Mouse (Mus musculus): ENCODE measurements around the gene Col1a1. TPM values are rescaled to one million over a fixed set of nuclear protein-coding genes. Genes with fewer than 3 reads are reported as not detected.
"Not testable (repeated sequence)": the region's sequence is repeated elsewhere in the genome, so short reads cannot be mapped to it uniquely, and the experiment has no call there.

Col1a1 gene
- total and polyA plus RNA-seq, 2 experiments from 2014 or later, result 43.3 to 177 TPM

DNA sequence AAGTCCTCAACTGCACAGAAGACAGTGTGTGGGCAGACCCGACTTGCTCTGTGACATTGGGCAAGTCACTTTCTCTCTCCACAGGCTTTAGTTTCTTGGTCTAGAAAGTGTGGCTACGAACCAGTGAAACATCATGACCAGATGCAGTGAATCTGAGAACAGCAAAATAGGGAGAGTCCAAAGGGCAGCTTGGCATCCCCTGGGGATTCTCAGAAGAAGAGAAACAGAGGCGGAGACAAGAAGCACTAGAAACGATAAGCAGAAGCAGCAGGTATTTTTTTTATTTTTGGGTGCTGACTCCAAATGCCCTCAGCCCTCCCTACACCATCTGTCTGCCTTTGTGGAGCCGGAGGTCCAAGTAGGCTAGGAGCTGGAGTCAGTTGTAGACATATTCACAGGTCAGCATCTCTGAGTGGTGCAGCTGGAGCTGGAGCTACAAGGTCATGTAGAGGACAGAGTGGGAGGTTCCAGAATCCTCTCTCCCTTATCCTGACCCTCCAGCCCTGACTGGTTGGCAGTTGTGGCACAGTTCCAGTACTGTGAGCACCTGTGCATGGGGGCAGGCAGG, 26.6 kb downstream of the Col1a1 start:
- Histone ChIP-seq H3K4me3 (ENCODE audit: low read depth, low read length) (no peak overlapping the region), H3K4me1 (ENCODE audit: insufficient read depth) (no peaks in the 10 kb centered on the region), H3K4me2 (ENCODE audit: low read depth) (no peak overlapping the region), H3K36me3 (ENCODE audit: insufficient read depth) (no peaks in the 10 kb centered on the region), H3K9me3 (ENCODE audit: low read length) (no peaks in the 10 kb centered on the region), H3K9ac (no peak overlapping the region), H3K27me3 (ENCODE audit: insufficient read depth, low read length) (no peaks in the 10 kb centered on the region), H3K27ac (ENCODE audit: low read depth, low read length) (no peak overlapping the region)
- WGBS, result 74% methylated on average over 5 of the region's 5 CpGs
- TF ChIP-seq CTCF (IDR thresholded peaks at IDR 0.05; ENCODE audit: low read depth), result no peak
- DNase-seq, result no peak
- no peak for ATAC-seq

DNA sequence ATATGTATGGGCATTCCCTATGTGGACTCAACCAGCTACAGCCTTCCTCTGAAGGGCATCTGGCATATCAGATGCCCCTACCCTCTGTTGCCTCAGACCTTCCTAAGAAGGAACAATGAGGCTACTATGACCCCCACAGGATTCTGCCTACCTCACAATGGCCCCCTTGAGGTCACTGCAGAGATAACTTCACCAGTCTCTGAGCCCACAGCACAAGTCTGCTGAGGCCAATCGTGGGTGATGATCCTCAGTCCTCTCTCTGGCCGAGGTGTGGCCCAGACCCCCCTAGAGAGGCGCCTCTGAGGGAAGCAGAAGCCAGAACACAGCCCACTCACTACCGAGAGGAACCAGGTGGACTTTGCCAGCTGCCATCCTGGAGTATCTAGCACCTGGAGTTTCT, 31.4 kb downstream of the Col1a1 start, which contains the start of gene Hils1:
Hils1 (plus strand) TSS at position 175 of the 400 bp plus-strand sequence.
- 0 out of 2 replicates have a peak, but pooled peaks have one; percentile 6 for TF ChIP-seq CTCF (IDR thresholded peaks at IDR 0.05; ENCODE audit: low read depth)
- Histone ChIP-seq H3K9ac (no peak within 1 kb of the TSS), H3K9me3 (ENCODE audit: low read length) (no peaks in the 10 kb centered on the region), H3K36me3 (ENCODE audit: insufficient read depth) (no peaks in the 10 kb centered on the region), H3K4me2 (ENCODE audit: low read depth) (no peak within 1 kb of the TSS), H3K27me3 (ENCODE audit: insufficient read depth, low read length) (no peaks in the 10 kb centered on the region), H3K4me1 (ENCODE audit: insufficient read depth) (no peaks in the 10 kb centered on the region), H3K4me3 (ENCODE audit: low read depth, low read length) (no peak within 1 kb of the TSS), H3K27ac (ENCODE audit: low read depth, low read length) (no peak within 1 kb of the TSS)
- 49% methylated on average over 4 of the region's 4 CpGs for WGBS
- DNase-seq, result no peak
- ATAC-seq, result no peak

DNA sequence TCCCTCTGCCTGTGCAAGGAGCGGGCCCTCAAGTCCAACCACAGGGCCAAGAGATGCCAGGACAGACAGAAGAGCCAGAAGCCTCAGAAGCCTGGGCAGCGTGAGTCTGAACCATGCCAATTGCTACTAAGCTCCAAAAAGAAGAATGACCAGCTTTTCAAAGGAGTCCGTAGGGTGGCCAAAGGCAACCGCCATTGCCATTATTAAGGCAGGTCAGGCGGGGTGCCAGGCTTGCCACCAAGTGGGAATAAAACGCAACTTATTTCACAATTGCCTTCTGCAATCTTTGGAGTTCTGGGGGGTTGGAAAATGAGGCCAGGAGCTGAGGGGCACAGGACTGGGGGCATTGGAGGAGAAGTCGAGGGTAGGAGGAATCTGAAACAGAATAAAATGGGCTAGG, 32.2 kb downstream of the Col1a1 start:
- H3K9me3 ChIP-seq (ENCODE audit: low read length), result no peaks in the 10 kb centered on the region
- no peaks in the 10 kb centered on the region for H3K27me3 ChIP-seq (ENCODE audit: insufficient read depth, low read length)
- H3K9ac ChIP-seq, result no peak overlapping the region
- no peak overlapping the region for H3K4me2 ChIP-seq (ENCODE audit: low read depth)
- H3K36me3 ChIP-seq (ENCODE audit: insufficient read depth), result no peaks in the 10 kb centered on the region
- H3K27ac ChIP-seq (ENCODE audit: low read depth, low read length), result no peak overlapping the region
- ATAC-seq, result no peak
- H3K4me1 ChIP-seq (ENCODE audit: insufficient read depth), result no peaks in the 10 kb centered on the region
- TF ChIP-seq CTCF (IDR thresholded peaks at IDR 0.05; ENCODE audit: low read depth), result no peak
- no peak overlapping the region for H3K4me3 ChIP-seq (ENCODE audit: low read depth, low read length)
- no peak for DNase-seq
- WGBS, result 61% methylated on average over 7 of the region's 7 CpGs

DNA sequence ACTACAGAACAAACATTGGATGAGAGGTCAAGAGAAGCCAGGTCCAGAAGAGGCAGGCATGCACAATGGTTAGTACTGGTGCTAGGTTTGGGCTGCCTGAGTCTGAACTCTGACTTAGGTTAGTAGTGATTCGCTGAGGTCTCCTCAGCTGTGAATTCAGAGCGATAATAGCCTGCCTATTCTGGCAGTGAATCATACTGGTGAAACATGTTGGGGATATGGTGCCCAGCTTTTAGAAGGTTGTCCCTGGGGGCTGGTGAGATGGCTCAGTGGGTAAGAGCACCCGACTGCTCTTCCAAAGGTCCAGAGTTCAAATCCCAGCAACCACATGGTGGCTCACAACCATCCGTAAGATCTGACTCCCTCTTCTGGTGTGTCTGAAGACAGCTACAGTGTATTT, 33.7 kb downstream of the Col1a1 start:
- H3K4me1 ChIP-seq (ENCODE audit: insufficient read depth); H3K27me3 ChIP-seq (ENCODE audit: insufficient read depth, low read length); H3K9me3 ChIP-seq (ENCODE audit: low read length); H3K4me2 ChIP-seq (ENCODE audit: low read depth); H3K9ac ChIP-seq; ATAC-seq; DNase-seq; H3K36me3 ChIP-seq (ENCODE audit: insufficient read depth); H3K4me3 ChIP-seq (ENCODE audit: low read depth, low read length); H3K27ac ChIP-seq (ENCODE audit: low read depth, low read length): not testable (repeated sequence)
- WGBS, result 89% methylated on average over 4 of the region's 4 CpGs

DNA sequence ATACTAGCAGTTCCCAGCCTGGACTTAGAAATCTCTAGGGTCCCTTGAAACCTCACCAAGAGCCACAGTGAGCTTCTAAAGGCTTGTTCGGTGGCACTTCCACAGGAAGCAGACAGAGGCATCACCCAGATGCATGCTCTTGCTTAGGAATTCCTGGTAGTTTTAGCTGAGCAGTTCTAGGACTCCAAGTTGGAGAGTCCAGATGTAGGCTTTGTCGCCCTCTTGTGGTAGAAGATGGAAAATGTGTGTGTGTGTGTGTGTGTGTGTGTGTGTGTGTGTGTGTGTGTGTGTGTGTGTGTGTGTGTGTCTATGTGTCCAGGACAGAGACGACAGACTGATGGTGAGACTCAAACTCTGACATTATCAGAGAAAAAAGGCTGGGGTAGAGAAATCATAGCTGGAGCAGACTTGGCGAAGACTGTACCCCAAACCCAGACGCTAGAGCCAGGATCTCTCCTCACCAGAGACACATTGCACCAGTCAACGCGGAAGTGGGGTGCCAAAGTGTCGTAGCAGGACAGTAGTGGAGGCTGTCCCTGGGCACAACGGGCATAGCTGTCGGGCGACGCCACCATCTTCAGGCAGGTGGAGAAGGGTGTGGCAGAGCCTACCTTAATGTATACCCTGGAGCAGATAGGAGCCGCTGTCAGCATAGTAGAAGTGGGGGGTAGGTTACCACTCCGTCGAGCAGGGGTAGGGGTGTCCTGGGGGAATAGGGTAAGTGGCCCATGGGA, 34.4 kb downstream of the Col1a1 start:
- H3K4me2 ChIP-seq (ENCODE audit: low read depth), result no peak overlapping the region
- no peaks in the 10 kb centered on the region for H3K36me3 ChIP-seq (ENCODE audit: insufficient read depth)
- peak; percentile 88 for DNase-seq
- peak; percentile 97 for TF ChIP-seq CTCF (IDR thresholded peaks at IDR 0.05; ENCODE audit: low read depth)
- H3K9ac ChIP-seq, result no peak overlapping the region
- no peaks in the 10 kb centered on the region for H3K27me3 ChIP-seq (ENCODE audit: insufficient read depth, low read length)
- H3K4me3 ChIP-seq (ENCODE audit: low read depth, low read length), result no peak overlapping the region
- ATAC-seq, result peak; percentile 90
- WGBS, result 60% methylated on average over 15 of the region's 15 CpGs
- no peak overlapping the region for H3K27ac ChIP-seq (ENCODE audit: low read depth, low read length)
- no peaks in the 10 kb centered on the region for H3K4me1 ChIP-seq (ENCODE audit: insufficient read depth)
- no peaks in the 10 kb centered on the region for H3K9me3 ChIP-seq (ENCODE audit: low read length)

DNA sequence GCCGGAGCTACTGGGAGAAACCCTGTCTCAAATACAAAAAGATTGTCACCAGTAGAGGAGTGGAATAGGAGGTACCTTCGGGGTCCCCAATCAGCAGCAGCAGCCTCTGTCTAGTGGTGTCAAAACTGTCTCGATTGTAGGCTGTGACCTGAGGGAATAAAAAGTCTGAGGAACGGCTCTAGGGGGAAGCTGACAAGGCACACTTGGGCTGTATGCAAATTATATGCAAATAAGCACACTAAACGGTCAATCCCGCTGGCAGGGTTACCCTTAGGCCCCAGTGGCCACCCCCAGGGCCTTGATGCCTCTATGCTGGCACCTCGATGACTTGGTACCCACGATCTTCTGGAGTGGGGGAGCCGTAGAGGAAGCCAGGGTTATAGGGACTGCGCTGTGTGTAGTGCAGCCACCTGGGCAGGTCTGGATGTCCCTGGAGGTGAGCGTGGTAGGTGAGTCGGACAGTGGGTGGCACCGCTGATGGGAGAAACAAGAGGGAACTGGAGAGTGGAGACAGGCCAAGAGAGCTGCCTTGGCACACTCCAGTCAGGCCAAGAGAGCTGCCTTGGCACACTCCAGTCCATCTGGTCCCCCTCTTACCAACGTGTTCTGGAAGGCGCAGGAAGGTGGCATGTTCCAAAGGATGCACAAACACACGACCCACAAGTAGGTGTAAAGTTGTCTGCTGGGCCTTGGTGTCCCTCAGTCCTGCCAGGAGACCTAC, 36.0 kb downstream of the Col1a1 start:
- no peaks in the 10 kb centered on the region for H3K27me3 ChIP-seq (ENCODE audit: insufficient read depth, low read length)
- no peaks in the 10 kb centered on the region for H3K36me3 ChIP-seq (ENCODE audit: insufficient read depth)
- no peak overlapping the region for H3K27ac ChIP-seq (ENCODE audit: low read depth, low read length)
- no peaks in the 10 kb centered on the region for H3K9me3 ChIP-seq (ENCODE audit: low read length)
- H3K9ac ChIP-seq, result no peak overlapping the region
- no peaks in the 10 kb centered on the region for H3K4me1 ChIP-seq (ENCODE audit: insufficient read depth)
- WGBS, result 46% methylated on average over 16 of the region's 16 CpGs
- H3K4me3 ChIP-seq (ENCODE audit: low read depth, low read length), result no peak overlapping the region
- ATAC-seq (peak; percentile 21; the same call in 1 of the 2 replicates), DNase-seq (no peak)
- no peak overlapping the region for H3K4me2 ChIP-seq (ENCODE audit: low read depth)
- no peak for TF ChIP-seq CTCF (IDR thresholded peaks at IDR 0.05; ENCODE audit: low read depth)

DNA sequence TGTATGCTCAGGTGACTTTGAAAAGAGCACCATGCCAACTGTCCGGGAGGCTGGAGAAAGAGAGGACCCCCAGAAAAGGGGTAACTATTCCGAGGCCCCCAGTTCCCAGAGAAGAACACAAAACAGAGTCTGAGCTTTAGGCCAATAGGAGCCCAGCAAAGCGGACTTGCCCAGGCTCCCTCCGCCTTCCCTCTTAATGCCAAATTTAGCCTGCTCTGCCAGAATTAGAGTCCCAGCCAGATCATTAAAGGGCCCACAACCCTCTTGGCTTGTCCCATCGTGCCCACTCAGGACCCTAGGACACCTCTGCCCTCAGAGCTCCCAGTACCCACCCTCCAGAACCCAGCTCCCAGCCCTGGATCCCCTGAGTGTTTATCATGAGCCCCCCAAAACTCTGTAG, 36.9 kb downstream of the Col1a1 start:
- TF ChIP-seq CTCF (IDR thresholded peaks at IDR 0.05; ENCODE audit: low read depth), result no peak
- DNase-seq (no peak), ATAC-seq (no peak)
- WGBS, result 57% methylated on average over 5 of the region's 5 CpGs
- Histone ChIP-seq H3K4me3 (ENCODE audit: low read depth, low read length) (no peak overlapping the region), H3K4me1 (ENCODE audit: insufficient read depth) (peaks cover 3% of the 10 kb centered on the region), H3K9me3 (ENCODE audit: low read length) (no peaks in the 10 kb centered on the region), H3K9ac (no peak overlapping the region), H3K27ac (ENCODE audit: low read depth, low read length) (no peak overlapping the region), H3K4me2 (ENCODE audit: low read depth) (no peak overlapping the region), H3K27me3 (ENCODE audit: insufficient read depth, low read length) (no peaks in the 10 kb centered on the region), H3K36me3 (ENCODE audit: insufficient read depth) (no peaks in the 10 kb centered on the region)

All from forebrain, postnatal 0 days (tissue).